Mouse (Mus musculus) kidney, adult 2 months (tissue): Measurements from ENCODE around the gene Ano2.

Source experiments
- CTCF ChIP-seq: fragments of 200-500 bp; conservative IDR thresholded peaks from 2 replicates; pipeline ENCODE4 v1.5.1; 2011; ENCODE audit warnings: low read depth, mild to moderate bottlenecking, control low read depth, low read length, moderate library complexity, mixed read lengths; ENCODE audit not compliant: insufficient read depth, insufficient read length
- POLR2A ChIP-seq: fragments of 200-500 bp; IDR thresholded peaks from one replicate; pipeline ENCODE4 v1.6.1; 2011; ENCODE audit warnings: low read depth, low read length, control low read depth

DNA sequence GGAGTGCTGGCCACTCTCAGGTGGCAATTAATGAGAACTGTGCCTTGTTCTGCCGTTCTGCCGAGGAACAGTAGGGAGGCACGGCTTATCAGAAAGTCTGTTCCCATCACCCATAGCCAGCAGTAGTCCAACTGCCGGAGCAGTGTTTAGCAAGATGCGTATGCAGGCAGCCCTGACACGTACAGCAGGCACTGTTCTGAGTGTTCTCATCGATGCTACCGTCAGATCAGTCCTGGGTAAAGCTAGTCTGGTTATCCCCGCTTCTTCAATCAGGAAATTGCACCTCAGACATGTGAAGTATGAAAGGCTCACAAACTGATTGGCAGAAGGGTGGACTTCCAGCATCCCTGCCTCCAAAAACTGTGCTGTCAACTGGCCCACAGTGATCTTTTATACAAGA, 224.2 kb downstream of the Ano2 start:
- TF ChIP-seq POLR2A: no peak
- no peak for TF ChIP-seq CTCF
